Mouse (Mus musculus) spleen, postnatal 36 days (tissue): ENCODE results near the gene Gm11116.
"Not testable (repeated sequence)": the region's sequence is repeated elsewhere in the genome, so short reads cannot be mapped to it uniquely, and the experiment has no call there.

Experiments used
- DNase-seq, 2 experiments: peaks; one replicate each; pipeline ENCODE4 v3.0.0; 2022; ENCODE audit warnings: low spot score in 2 of 2, mixed read lengths in 1 of 2

Gm11116 gene

DNA sequence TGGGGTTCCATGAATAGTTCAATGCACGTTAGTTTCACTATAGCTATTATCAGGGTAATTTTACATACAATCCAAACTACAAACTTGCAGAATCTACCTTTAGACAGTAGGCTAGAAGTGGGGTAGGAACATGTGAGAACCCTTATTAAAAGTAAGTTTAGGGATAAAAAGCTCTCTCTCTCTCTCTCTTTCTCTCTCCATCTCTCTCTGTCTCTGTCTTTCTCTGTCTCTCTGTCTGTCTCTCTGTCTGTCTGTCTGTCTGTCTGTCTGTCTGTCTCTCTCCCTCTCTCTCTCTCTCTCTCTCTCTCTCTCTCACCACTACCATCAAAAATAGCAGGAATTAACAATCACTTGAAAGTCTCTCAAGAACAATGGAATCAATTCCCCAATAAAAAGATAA, at the start of gene Gm11116:
Gm11116 (minus strand) TSS at position 101 of the 400 bp plus-strand sequence.
- no peak for DNase-seq

GRCm38 (mm10) chr5:88153999-88154398, 42.7 kb upstream of the Gm11116 start, which contains the start of gene Gm11115:
Gm11115 (minus strand) TSS chr5:88154099.
- no peak for DNase-seq

GRCm38 (mm10) chr5:88086256-88086655, 25.1 kb downstream of the Gm11116 start, which contains the start of gene Smr2:
Smr2 (plus strand) TSS chr5:88086556.
- DNase-seq, result not testable (repeated sequence)
